Mouse (Mus musculus): ENCODE data around the gene Tmprss9. TPM values are rescaled to one million over a fixed set of nuclear protein-coding genes. Genes with fewer than 3 reads are reported as not detected.

Gene Tmprss9
- total and polyA plus RNA-seq, 2 experiments from 2014 or later, result 0.11 to 0.27 TPM

- no peak for TF ChIP-seq CTCF (IDR thresholded peaks at IDR 0.05)
- Histone ChIP-seq H3K27ac (ENCODE audit: low read depth, low read length) (no peak overlapping the region), H3K36me3 (ENCODE audit: insufficient read depth, low read length) (peaks cover 49% of the 10 kb centered on the region), H3K4me1 (ENCODE audit: insufficient read depth, low read length) (no peaks in the 10 kb centered on the region), H3K4me2 (ENCODE audit: low read depth, low read length, poor library complexity, severe bottlenecking) (no peak overlapping the region), H3K9ac (replicated peaks; ENCODE audit: low read length, poor library complexity, severe bottlenecking) (no peak overlapping the region), H3K27me3 (ENCODE audit: insufficient read depth, low read length) (no peaks in the 10 kb centered on the region), H3K4me3 (ENCODE audit: low read depth, low read length) (no peak overlapping the region), H3K9me3 (ENCODE audit: low read length) (no peaks in the 10 kb centered on the region)
- DNase-seq (ENCODE audit: low spot score) (no peak), ATAC-seq (ENCODE audit: low FRiP score) (no peak)
- WGBS, result 96% methylated on average over 4 of the region's 4 CpGs
Measured at GRCm38 (mm10) chr10:80911354-80911753, 39.7 kb downstream of the Tmprss9 start.

GRCm38 (mm10) chr10:80911891-80912290, 40.2 kb downstream of the Tmprss9 start:
- Histone ChIP-seq H3K4me1 (ENCODE audit: insufficient read depth, low read length) (no peaks in the 10 kb centered on the region), H3K36me3 (ENCODE audit: insufficient read depth, low read length) (peaks cover 47% of the 10 kb centered on the region)
- no peak for TF ChIP-seq CTCF (IDR thresholded peaks at IDR 0.05)

GRCm38 (mm10) chr10:80913364-80914011, 41.8 kb downstream of the Tmprss9 start:
- ATAC-seq (ENCODE audit: low FRiP score) (no peak), DNase-seq (ENCODE audit: low spot score) (no peak)
- no peaks in the 10 kb centered on the region; the same call in 1 of the 2 replicates for H3K4me1 ChIP-seq (ENCODE audit: insufficient read depth, low read length)
- no peak overlapping the region for H3K27ac ChIP-seq (ENCODE audit: low read depth, low read length)
- no peak overlapping the region for H3K4me3 ChIP-seq (ENCODE audit: low read depth, low read length)
- no peak for TF ChIP-seq CTCF (IDR thresholded peaks at IDR 0.05)
- no peak overlapping the region for H3K4me2 ChIP-seq (ENCODE audit: low read depth, low read length, poor library complexity, severe bottlenecking)
- no peak overlapping the region; the same call in 1 of the 2 replicates for H3K9ac ChIP-seq (replicated peaks; ENCODE audit: low read length, poor library complexity, severe bottlenecking)
- peaks cover 33% of the 10 kb centered on the region for H3K36me3 ChIP-seq (ENCODE audit: insufficient read depth, low read length)
- no peaks in the 10 kb centered on the region for H3K27me3 ChIP-seq (ENCODE audit: insufficient read depth, low read length)
- H3K9me3 ChIP-seq (ENCODE audit: low read length), result no peaks in the 10 kb centered on the region
- 91% methylated on average over 7 of the region's 8 CpGs for WGBS

More at GRCm38 (mm10) chr10:80911891-80912290, 40.2 kb downstream of the Tmprss9 start:
- DNase-seq (ENCODE audit: low spot score), result no peak
- Histone ChIP-seq H3K4me3 (ENCODE audit: low read depth, low read length) (no peak overlapping the region), H3K9ac (replicated peaks; ENCODE audit: low read length, poor library complexity, severe bottlenecking) (no peak overlapping the region), H3K9me3 (ENCODE audit: low read length) (no peaks in the 10 kb centered on the region), H3K4me2 (ENCODE audit: low read depth, low read length, poor library complexity, severe bottlenecking) (no peak overlapping the region), H3K27ac (ENCODE audit: low read depth, low read length) (no peak overlapping the region), H3K27me3 (ENCODE audit: insufficient read depth, low read length) (no peaks in the 10 kb centered on the region)
- no peak for ATAC-seq (ENCODE audit: low FRiP score)

- H3K27ac ChIP-seq (ENCODE audit: low read depth, low read length), result no peak overlapping the region
- no peak overlapping the region for H3K4me2 ChIP-seq (ENCODE audit: low read depth, low read length, poor library complexity, severe bottlenecking)
- H3K9ac ChIP-seq (replicated peaks; ENCODE audit: low read length, poor library complexity, severe bottlenecking), result no peak overlapping the region; the same call in 1 of the 2 replicates
- H3K27me3 ChIP-seq (ENCODE audit: insufficient read depth, low read length), result no peaks in the 10 kb centered on the region
- no peak for TF ChIP-seq CTCF (IDR thresholded peaks at IDR 0.05)
- H3K9me3 ChIP-seq (ENCODE audit: low read length), result no peaks in the 10 kb centered on the region
- 98% methylated on average over 5 of the region's 5 CpGs for WGBS
- ATAC-seq (ENCODE audit: low FRiP score) (no peak), DNase-seq (ENCODE audit: low spot score) (no peak)
- H3K4me3 ChIP-seq (ENCODE audit: low read depth, low read length), result no peak overlapping the region
- H3K36me3 ChIP-seq (ENCODE audit: insufficient read depth, low read length), result peaks cover 25% of the 10 kb centered on the region
- H3K4me1 ChIP-seq (ENCODE audit: insufficient read depth, low read length), result no peaks in the 10 kb centered on the region; the same call in 1 of the 2 replicates
Measured at GRCm38 (mm10) chr10:80914253-80914656, 42.6 kb downstream of the Tmprss9 start.

- H3K27me3 ChIP-seq (ENCODE audit: insufficient read depth, low read length), result no peaks in the 10 kb centered on the region
- no peak overlapping the region for H3K9ac ChIP-seq (replicated peaks; ENCODE audit: low read length, poor library complexity, severe bottlenecking)
- DNase-seq (ENCODE audit: low spot score) (no peak), ATAC-seq (ENCODE audit: low FRiP score) (no peak)
- no peak overlapping the region for H3K4me3 ChIP-seq (ENCODE audit: low read depth, low read length)
- no peaks in the 10 kb centered on the region; the same call in 1 of the 2 replicates for H3K4me1 ChIP-seq (ENCODE audit: insufficient read depth, low read length)
- H3K27ac ChIP-seq (ENCODE audit: low read depth, low read length), result no peak overlapping the region
- no peaks in the 10 kb centered on the region for H3K9me3 ChIP-seq (ENCODE audit: low read length)
- no peak overlapping the region for H3K4me2 ChIP-seq (ENCODE audit: low read depth, low read length, poor library complexity, severe bottlenecking)
- WGBS, result 89% methylated on average over 2 of the region's 2 CpGs
- peaks cover 15% of the 10 kb centered on the region for H3K36me3 ChIP-seq (ENCODE audit: insufficient read depth, low read length)
- no peak for TF ChIP-seq CTCF (IDR thresholded peaks at IDR 0.05)
Measured at GRCm38 (mm10) chr10:80915260-80915659, 43.6 kb downstream of the Tmprss9 start.

- 91% methylated on average over 4 of the region's 4 CpGs for WGBS
- H3K36me3 ChIP-seq (ENCODE audit: insufficient read depth, low read length), result peaks cover 13% of the 10 kb centered on the region; the same call in 1 of the 2 replicates
- no peak overlapping the region for H3K4me3 ChIP-seq (ENCODE audit: low read depth, low read length)
- no peak for TF ChIP-seq CTCF (IDR thresholded peaks at IDR 0.05)
- no peak overlapping the region for H3K27ac ChIP-seq (ENCODE audit: low read depth, low read length)
- H3K4me2 ChIP-seq (ENCODE audit: low read depth, low read length, poor library complexity, severe bottlenecking), result no peak overlapping the region
- ATAC-seq (ENCODE audit: low FRiP score) (no peak), DNase-seq (ENCODE audit: low spot score) (no peak)
- no peaks in the 10 kb centered on the region for H3K9me3 ChIP-seq (ENCODE audit: low read length)
- H3K4me1 ChIP-seq (ENCODE audit: insufficient read depth, low read length), result no peaks in the 10 kb centered on the region; the same call in 1 of the 2 replicates
- H3K27me3 ChIP-seq (ENCODE audit: insufficient read depth, low read length), result no peaks in the 10 kb centered on the region
- no peak overlapping the region for H3K9ac ChIP-seq (replicated peaks; ENCODE audit: low read length, poor library complexity, severe bottlenecking)
Measured at GRCm38 (mm10) chr10:80915736-80916135, 44.1 kb downstream of the Tmprss9 start.
